Mouse (Mus musculus) midbrain, embryonic 10.5 days (tissue): ENCODE data around the gene D430041D05Rik. TPM values are rescaled to one million over a fixed set of nuclear protein-coding genes. Genes with fewer than 3 reads are reported as not detected.
A peak's percentile ranks its signal among the peaks of the same experiment; 100 is the strongest.
"Not testable (repeated sequence)": the region's sequence is repeated elsewhere in the genome, so short reads cannot be mapped to it uniquely, and the experiment has no call there.

Experiments
- DNase-seq: peaks from one replicate; pipeline ENCODE4 v3.0.0-alpha.2; 2017; ENCODE audit warnings: low spot score
- H3K27ac ChIP-seq: fragments of 300-500 bp; sonication (generic); replicated peaks from 2 replicates; pipeline ENCODE4 v1.5.1; 2016; ENCODE audit warnings: mild to moderate bottlenecking
- H3K27me3 ChIP-seq: fragments of 300-500 bp; sonication (generic); 2 replicates; pipeline ENCODE4 v1.6.1; 2016; ENCODE audit warnings: low read depth, mild to moderate bottlenecking; ENCODE audit not compliant: poor library complexity, severe bottlenecking
- H3K36me3 ChIP-seq: fragments of 300-500 bp; sonication (generic); 2 replicates; pipeline ENCODE4 v1.6.1; 2016; ENCODE audit warnings: mild to moderate bottlenecking, moderate library complexity
- H3K4me1 ChIP-seq: fragments of 300-500 bp; sonication (generic); 2 replicates; pipeline ENCODE4 v1.6.1; 2016
- H3K4me3 ChIP-seq: fragments of 300-500 bp; sonication (generic); 2 replicates; pipeline ENCODE4 v1.5.1; 2016; ENCODE audit warnings: mild to moderate bottlenecking, moderate library complexity
- H3K9me3 ChIP-seq: fragments of 300-500 bp; sonication (generic); replicated peaks from 2 replicates; pipeline ENCODE4 v1.6.1; 2016; ENCODE audit warnings: mild to moderate bottlenecking
- WGBS: fragments of 180-500 bp; shearing (Covaris S2); methylation state at CpG from one replicate; pipeline ENCODE4 v1.1.7; 2016; 5-methylcytosine and 5-hydroxymethylcytosine counted together
- polyA plus RNA-seq: library from polyadenylated mRNA; unstranded; fragments of >200 nt; fragmentation: Nextera tagmentation; extraction: Ambion mirVana; gene quantifications from 2 replicates; pipeline ENCODE4 v1.2.1, GENCODE M21; 2016

Gene D430041D05Rik
- polyA plus RNA-seq, 1 experiment from 2014 or later: 0.95 TPM

DNA sequence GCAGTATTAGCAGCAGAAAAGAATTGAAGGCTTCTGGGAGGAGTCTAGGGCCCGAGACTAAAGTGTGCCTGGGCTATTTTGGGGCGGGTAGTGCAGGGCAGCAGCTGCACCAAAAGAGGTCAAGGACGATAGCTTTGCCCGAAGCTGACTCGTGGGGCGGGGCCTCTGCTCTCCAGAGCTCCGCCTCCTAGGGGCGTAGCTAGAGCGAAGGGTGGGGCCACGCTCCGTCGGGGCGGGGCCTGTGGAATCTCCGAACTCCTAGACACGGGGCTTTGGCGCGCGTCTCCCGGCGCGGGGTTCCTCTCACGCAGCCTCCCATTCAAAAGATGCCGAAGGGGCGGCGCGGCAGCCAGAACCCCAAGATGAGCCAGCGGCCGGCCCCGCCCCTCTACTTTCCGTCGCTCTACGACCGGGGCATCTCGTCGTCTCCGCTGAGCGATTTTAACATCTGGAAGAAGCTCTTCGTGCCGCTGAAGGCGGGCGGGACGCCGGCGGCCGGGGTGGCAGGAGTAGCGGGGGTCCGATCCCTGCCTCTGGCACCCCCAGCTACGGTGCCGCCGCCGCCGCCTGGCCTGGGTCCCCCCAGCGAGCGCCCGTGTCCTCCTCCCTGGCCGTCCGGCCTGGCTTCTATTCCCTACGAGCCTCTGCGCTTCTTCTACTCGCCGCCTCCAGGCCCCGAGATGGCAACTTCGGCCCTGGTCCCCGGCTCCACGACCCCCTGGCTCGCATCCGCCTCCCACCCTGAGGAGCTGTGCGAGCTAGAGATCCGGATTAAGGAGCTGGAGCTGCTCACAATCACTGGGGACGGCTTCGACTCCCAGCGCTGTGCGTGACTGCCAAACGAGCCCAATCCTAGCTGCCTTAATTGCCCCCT lies 288.1 kb downstream of the D430041D05Rik start, which contains the start of gene A930018P22Rik:
A930018P22Rik (plus strand) TSS at position 265 of the 874 bp plus-strand sequence.
- Histone ChIP-seq H3K4me1 (peaks cover 18% of the 10 kb centered on the region), H3K4me3 (peak within 1 kb of the TSS; percentile 82), H3K27me3 (peaks cover 48% of the 10 kb centered on the region), H3K36me3 (no peaks in the 10 kb centered on the region), H3K9me3 (no peaks in the 10 kb centered on the region), H3K27ac (peak within 1 kb of the TSS; percentile 86)
- DNase-seq: peak; percentile 91
- WGBS: under 1% methylated on average over 74 of the region's 74 CpGs

- peaks cover 45% of the 10 kb centered on the region for H3K27me3 ChIP-seq
- peaks cover 18% of the 10 kb centered on the region for H3K4me1 ChIP-seq
- no peak for DNase-seq
- peak overlapping the region; percentile 82 for H3K4me3 ChIP-seq
- 81% methylated on average over 8 of the region's 8 CpGs for WGBS
- no peaks in the 10 kb centered on the region for H3K36me3 ChIP-seq
- peak overlapping the region; percentile 86 for H3K27ac ChIP-seq
- H3K9me3 ChIP-seq: no peaks in the 10 kb centered on the region
These were observed 288.9 kb downstream of the D430041D05Rik start for GRCm38 (mm10) chr2:104121681-104122504.

DNA sequence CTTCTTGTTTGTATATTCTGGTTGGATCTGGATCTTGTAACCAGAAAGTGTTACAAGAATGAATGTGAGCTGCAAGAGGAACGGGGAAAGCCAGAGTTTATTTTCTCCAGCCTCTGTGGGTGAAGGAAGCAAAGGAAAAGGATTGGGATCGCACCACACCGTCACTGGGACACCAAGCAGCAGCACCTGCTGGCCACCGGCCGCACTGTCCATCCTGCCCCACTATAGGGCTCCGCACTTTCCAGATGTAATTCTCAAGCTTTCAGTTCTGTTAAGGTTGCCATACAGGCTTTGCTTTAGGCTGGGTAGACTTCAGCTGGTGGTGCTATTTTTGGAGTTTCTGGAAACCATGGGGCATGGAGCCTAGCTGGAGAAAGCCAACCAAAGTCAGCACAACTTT lies 290.5 kb downstream of the D430041D05Rik start:
- no peak overlapping the region for H3K4me3 ChIP-seq
- H3K27ac ChIP-seq: no peak overlapping the region
- peaks cover 33% of the 10 kb centered on the region for H3K27me3 ChIP-seq
- H3K9me3 ChIP-seq: no peaks in the 10 kb centered on the region
- 66% methylated on average over 6 of the region's 6 CpGs for WGBS
- peaks cover 18% of the 10 kb centered on the region for H3K4me1 ChIP-seq
- no peaks in the 10 kb centered on the region for H3K36me3 ChIP-seq
- DNase-seq: no peak

- Histone ChIP-seq H3K9me3 (no peaks in the 10 kb centered on the region), H3K4me1 (peaks cover 18% of the 10 kb centered on the region), H3K27ac (no peak overlapping the region), H3K4me3 (no peak overlapping the region), H3K27me3 (peaks cover 21% of the 10 kb centered on the region), H3K36me3 (no peaks in the 10 kb centered on the region)
- no peak for DNase-seq
- WGBS: 77% methylated on average over 1 of the region's 1 CpGs
These were observed 291.7 kb downstream of the D430041D05Rik start for GRCm38 (mm10) chr2:104119097-104119496.

GRCm38 (mm10) chr2:104117173-104117572 lies 293.6 kb downstream of the D430041D05Rik start:
- not testable (repeated sequence) for H3K27me3 ChIP-seq

DNA sequence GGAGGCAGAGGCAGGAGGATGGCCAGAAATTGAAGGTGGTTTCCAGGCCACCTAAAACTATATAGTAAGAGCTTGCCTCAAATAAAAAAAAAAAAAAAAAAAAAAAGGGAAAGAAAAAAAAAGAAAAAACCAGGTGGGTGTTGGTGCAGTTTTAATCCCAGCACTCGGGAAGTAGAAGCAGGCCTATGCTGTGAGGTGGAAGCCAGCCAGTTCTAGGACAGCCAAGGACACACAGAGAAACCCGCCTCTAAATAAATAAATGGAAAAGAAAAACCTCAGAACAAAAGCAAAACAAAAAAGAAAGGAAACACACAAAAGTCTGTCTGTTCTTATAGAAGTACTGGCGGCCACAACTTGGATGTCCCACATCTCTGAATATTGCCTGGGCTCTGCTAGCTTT lies 295.9 kb downstream of the D430041D05Rik start:
- H3K4me1 ChIP-seq: no peaks in the 10 kb centered on the region
- H3K9me3 ChIP-seq: no peaks in the 10 kb centered on the region
- DNase-seq: no peak
- 89% methylated on average over 3 of the region's 3 CpGs for WGBS
- H3K4me3 ChIP-seq: no peak overlapping the region
- H3K27ac ChIP-seq: no peak overlapping the region
- H3K36me3 ChIP-seq: peaks cover 7% of the 10 kb centered on the region; the same call in 1 of the 2 replicates
- no peaks in the 10 kb centered on the region for H3K27me3 ChIP-seq

More at GRCm38 (mm10) chr2:104117173-104117572, 293.6 kb downstream of the D430041D05Rik start:
- not testable (repeated sequence) for H3K4me1 ChIP-seq, H3K9me3 ChIP-seq, DNase-seq, H3K4me3 ChIP-seq, H3K27ac ChIP-seq, H3K36me3 ChIP-seq

DNA sequence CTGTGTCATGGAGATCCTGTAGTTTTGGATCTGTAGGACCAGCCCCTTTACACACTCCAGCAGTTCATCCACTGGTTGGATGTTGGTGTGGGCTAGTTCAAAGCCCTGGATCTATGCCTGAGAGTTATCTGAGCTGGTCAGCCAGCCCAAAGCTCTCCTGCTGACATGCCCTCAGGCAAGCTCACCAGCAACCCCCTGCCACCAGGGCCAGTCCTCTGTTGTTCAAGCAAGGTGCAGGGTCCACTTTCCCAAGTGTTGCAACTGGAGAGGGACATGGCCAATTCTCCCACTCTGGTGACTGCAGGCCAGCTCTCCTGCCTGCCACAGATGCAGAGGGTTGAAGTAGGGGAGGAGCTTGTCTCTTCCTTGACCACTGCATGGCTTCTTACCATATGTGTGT lies 297.2 kb downstream of the D430041D05Rik start:
- H3K4me3 ChIP-seq, H3K27me3 ChIP-seq, H3K9me3 ChIP-seq, H3K4me1 ChIP-seq, DNase-seq, H3K27ac ChIP-seq, H3K36me3 ChIP-seq: not testable (repeated sequence)

DNA sequence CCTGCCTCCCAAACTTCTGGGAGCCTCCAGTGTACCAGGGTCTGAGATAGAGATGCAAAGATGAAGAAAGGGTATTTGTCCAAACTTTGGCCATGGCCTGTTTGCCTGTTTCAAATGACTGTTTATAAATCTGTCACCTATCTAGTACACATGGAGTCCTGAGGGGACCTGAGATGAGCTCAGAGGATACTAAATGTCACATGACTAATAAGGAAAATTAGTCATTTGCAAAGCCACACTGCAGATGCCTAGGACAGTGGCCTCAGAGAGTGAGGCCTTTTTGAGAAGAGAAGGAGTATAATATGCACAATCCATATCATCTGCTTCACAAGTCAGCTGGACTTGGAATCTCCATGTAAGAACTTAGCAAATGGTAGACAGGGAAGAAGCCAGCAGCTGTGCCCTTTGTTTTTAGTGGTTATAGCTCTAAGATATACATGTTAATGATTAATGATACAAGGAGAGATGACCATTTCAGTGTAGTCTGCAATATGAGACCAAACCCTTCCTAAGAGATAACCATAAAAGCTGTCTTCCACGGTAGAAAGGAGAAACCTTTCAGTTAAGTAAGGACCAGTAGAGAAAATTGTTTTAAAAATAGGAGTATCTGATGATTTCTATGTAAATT lies 299.5 kb downstream of the D430041D05Rik start:
- H3K36me3 ChIP-seq, H3K4me1 ChIP-seq, DNase-seq, H3K27me3 ChIP-seq, H3K9me3 ChIP-seq, H3K27ac ChIP-seq, H3K4me3 ChIP-seq: not testable (repeated sequence)
- WGBS: no CpG with 5 or more reads among the region's 1 CpGs

DNA sequence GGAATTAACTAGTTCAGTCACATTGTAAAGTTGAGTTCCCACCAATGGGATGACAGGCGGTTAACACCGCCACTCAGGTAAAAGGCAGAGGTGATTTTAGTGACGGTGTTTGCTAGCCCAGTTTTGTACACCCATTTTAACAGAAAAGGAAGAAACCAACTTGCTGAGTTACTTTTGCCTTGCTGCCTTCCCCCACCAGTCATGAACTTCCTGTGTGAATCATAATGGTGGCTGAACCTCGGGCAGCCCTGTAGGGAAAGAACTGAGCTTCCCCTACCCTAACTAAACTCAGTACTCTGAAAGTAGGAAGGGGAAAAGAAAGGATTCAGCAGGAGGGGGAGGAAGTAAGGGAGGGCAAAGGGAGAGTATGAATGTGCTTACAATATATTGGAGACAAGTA lies 300.8 kb downstream of the D430041D05Rik start:
- Histone ChIP-seq H3K9me3 (no peaks in the 10 kb centered on the region), H3K4me3 (no peak overlapping the region), H3K4me1 (no peaks in the 10 kb centered on the region), H3K36me3 (peaks cover 7% of the 10 kb centered on the region; the same call in 1 of the 2 replicates), H3K27me3 (no peaks in the 10 kb centered on the region), H3K27ac (no peak overlapping the region)
- no peak for DNase-seq
- WGBS: 95% methylated on average over 4 of the region's 4 CpGs

- WGBS: 58% methylated on average over 2 of the region's 2 CpGs
- no peak overlapping the region for H3K4me3 ChIP-seq
- H3K36me3 ChIP-seq: peaks cover 7% of the 10 kb centered on the region; the same call in 1 of the 2 replicates
- no peaks in the 10 kb centered on the region for H3K9me3 ChIP-seq
- no peak overlapping the region for H3K27ac ChIP-seq
- DNase-seq: no peak
- H3K27me3 ChIP-seq: no peaks in the 10 kb centered on the region
- H3K4me1 ChIP-seq: no peaks in the 10 kb centered on the region
These were observed 301.3 kb downstream of the D430041D05Rik start for GRCm38 (mm10) chr2:104109528-104109927.

- WGBS: 94% methylated on average over 2 of the region's 2 CpGs
- not testable (repeated sequence) for H3K9me3 ChIP-seq, DNase-seq, H3K4me3 ChIP-seq, H3K36me3 ChIP-seq, H3K27me3 ChIP-seq, H3K4me1 ChIP-seq, H3K27ac ChIP-seq
These were observed 301.8 kb downstream of the D430041D05Rik start for GRCm38 (mm10) chr2:104109021-104109420.

GRCm38 (mm10) chr2:104104800-104105199 lies 306.0 kb downstream of the D430041D05Rik start:
- Histone ChIP-seq H3K4me3 (no peak overlapping the region), H3K27me3 (no peaks in the 10 kb centered on the region), H3K27ac (no peak overlapping the region), H3K4me1 (0 out of 2 replicates have a peak, but pooled peaks cover 3% of the 10 kb centered on the region), H3K9me3 (no peaks in the 10 kb centered on the region), H3K36me3 (no peaks in the 10 kb centered on the region)
- 92% methylated on average over 6 of the region's 6 CpGs for WGBS
- DNase-seq: no peak
